Mouse (Mus musculus): ENCODE measurements around the gene Mbnl2. TPM values are rescaled to one million over a fixed set of nuclear protein-coding genes. Genes with fewer than 3 reads are reported as not detected.

Gene Mbnl2
- total and polyA plus RNA-seq, 3 experiments: 24.4 to 158 (median 70.1) TPM

- no peak for ATAC-seq (ENCODE audit: extremely low read depth, insufficient number of reproducible peaks, low FRiP score, poor library complexity, severe bottlenecking)
- H3K9me3 ChIP-seq (replicated peaks): no peaks in the 10 kb centered on the region
- peaks cover 43% of the 10 kb centered on the region for H3K36me3 ChIP-seq (replicated peaks)
Measured at GRCm38 (mm10) chr14:120378002-120378401, 102.5 kb downstream of the Mbnl2 start.

GRCm38 (mm10) chr14:120379716-120380115 lies 104.2 kb downstream of the Mbnl2 start:
- no peak for DNase-seq (ENCODE audit: low spot score)
- no peak overlapping the region for H3K4me3 ChIP-seq (ENCODE audit: low read depth, low read length)

More at GRCm38 (mm10) chr14:120378002-120378401, 102.5 kb downstream of the Mbnl2 start:
- H3K4me3 ChIP-seq (ENCODE audit: low read depth, low read length): no peak overlapping the region
- DNase-seq (ENCODE audit: low spot score): no peak
- no peaks in the 10 kb centered on the region for H3K4me1 ChIP-seq (ENCODE audit: insufficient read depth, low read depth, low read length)
- no peaks in the 10 kb centered on the region for H3K27me3 ChIP-seq (ENCODE audit: insufficient read depth, low read length)
- TF ChIP-seq POLR2AphosphoS5 (IDR thresholded peaks at IDR 0.05; ENCODE audit: insufficient replicate concordance, low read depth, low read length) (no peak), GATA1 (IDR thresholded peaks at IDR 0.05; ENCODE audit: borderline replicate concordance, low read length) (no peak), TAL1 (conservative IDR thresholded peaks at IDR 0.05; ENCODE audit: low read depth, low read length) (no peak), GATA2 (IDR thresholded peaks at IDR 0.05; ENCODE audit: borderline replicate concordance, low read depth, low read length) (no peak), CTCF (IDR thresholded peaks at IDR 0.05; ENCODE audit: low read depth, low read length) (no peak)

GRCm38 (mm10) chr14:120381378-120382134 lies 106.1 kb downstream of the Mbnl2 start:
- H3K9me3 ChIP-seq (replicated peaks): no peaks in the 10 kb centered on the region
- H3K27me3 ChIP-seq (ENCODE audit: insufficient read depth, low read length): no peaks in the 10 kb centered on the region
- ATAC-seq (ENCODE audit: extremely low read depth, insufficient number of reproducible peaks, low FRiP score, poor library complexity, severe bottlenecking) (no peak), DNase-seq (ENCODE audit: low spot score) (no peak)
- H3K36me3 ChIP-seq (replicated peaks): peaks cover 40% of the 10 kb centered on the region
- TF ChIP-seq TAL1 (conservative IDR thresholded peaks at IDR 0.05; ENCODE audit: low read depth, low read length): no peak
- no peak for TF ChIP-seq GATA2 (IDR thresholded peaks at IDR 0.05; ENCODE audit: borderline replicate concordance, low read depth, low read length)
- no peak for TF ChIP-seq CTCF (IDR thresholded peaks at IDR 0.05; ENCODE audit: low read depth, low read length)
- no peaks in the 10 kb centered on the region for H3K4me1 ChIP-seq (ENCODE audit: insufficient read depth, low read depth, low read length)
- no peak overlapping the region for H3K4me3 ChIP-seq (ENCODE audit: low read depth, low read length)

More at GRCm38 (mm10) chr14:120379716-120380115, 104.2 kb downstream of the Mbnl2 start:
- no peaks in the 10 kb centered on the region for H3K4me1 ChIP-seq (ENCODE audit: insufficient read depth, low read depth, low read length)
- H3K36me3 ChIP-seq (replicated peaks): peaks cover 40% of the 10 kb centered on the region
- H3K27me3 ChIP-seq (ENCODE audit: insufficient read depth, low read length): no peaks in the 10 kb centered on the region
- H3K9me3 ChIP-seq (replicated peaks): no peaks in the 10 kb centered on the region
- ATAC-seq (ENCODE audit: extremely low read depth, insufficient number of reproducible peaks, low FRiP score, poor library complexity, severe bottlenecking): no peak
- TF ChIP-seq TAL1 (conservative IDR thresholded peaks at IDR 0.05; ENCODE audit: low read depth, low read length): no peak
- TF ChIP-seq GATA1 (IDR thresholded peaks at IDR 0.05; ENCODE audit: borderline replicate concordance, low read length): no peak
- no peak for TF ChIP-seq CTCF (IDR thresholded peaks at IDR 0.05; ENCODE audit: low read depth, low read length)
- no peak for TF ChIP-seq POLR2AphosphoS5 (IDR thresholded peaks at IDR 0.05; ENCODE audit: insufficient replicate concordance, low read depth, low read length)
- no peak for TF ChIP-seq GATA2 (IDR thresholded peaks at IDR 0.05; ENCODE audit: borderline replicate concordance, low read depth, low read length)

GRCm38 (mm10) chr14:120382179-120382578 lies 106.7 kb downstream of the Mbnl2 start:
- no peak for TF ChIP-seq GATA1 (IDR thresholded peaks at IDR 0.05; ENCODE audit: borderline replicate concordance, low read length)
- no peak overlapping the region for H3K4me3 ChIP-seq (ENCODE audit: low read depth, low read length)
- H3K4me1 ChIP-seq (ENCODE audit: insufficient read depth, low read depth, low read length): no peaks in the 10 kb centered on the region
- H3K9me3 ChIP-seq (replicated peaks): no peaks in the 10 kb centered on the region
- ATAC-seq (ENCODE audit: extremely low read depth, insufficient number of reproducible peaks, low FRiP score, poor library complexity, severe bottlenecking) (no peak), DNase-seq (ENCODE audit: low spot score) (no peak)
- peaks cover 42% of the 10 kb centered on the region for H3K36me3 ChIP-seq (replicated peaks)
- no peaks in the 10 kb centered on the region for H3K27me3 ChIP-seq (ENCODE audit: insufficient read depth, low read length)

- Histone ChIP-seq H3K9me3 (replicated peaks) (no peaks in the 10 kb centered on the region), H3K36me3 (replicated peaks) (peaks cover 38% of the 10 kb centered on the region), H3K4me3 (ENCODE audit: low read depth, low read length) (no peak overlapping the region), H3K4me1 (ENCODE audit: insufficient read depth, low read depth, low read length) (no peaks in the 10 kb centered on the region), H3K27me3 (ENCODE audit: insufficient read depth, low read length) (no peaks in the 10 kb centered on the region)
- no peak for DNase-seq (ENCODE audit: low spot score)
- no peak for ATAC-seq (ENCODE audit: extremely low read depth, insufficient number of reproducible peaks, low FRiP score, poor library complexity, severe bottlenecking)
- TF ChIP-seq POLR2AphosphoS5 (IDR thresholded peaks at IDR 0.05; ENCODE audit: insufficient replicate concordance, low read depth, low read length): no peak
- no peak for TF ChIP-seq TAL1 (conservative IDR thresholded peaks at IDR 0.05; ENCODE audit: low read depth, low read length)
- no peak for TF ChIP-seq CTCF (IDR thresholded peaks at IDR 0.05; ENCODE audit: low read depth, low read length)
- no peak for TF ChIP-seq GATA2 (IDR thresholded peaks at IDR 0.05; ENCODE audit: borderline replicate concordance, low read depth, low read length)
- no peak for TF ChIP-seq GATA1 (IDR thresholded peaks at IDR 0.05; ENCODE audit: borderline replicate concordance, low read length)
Measured at GRCm38 (mm10) chr14:120383186-120383851, 107.8 kb downstream of the Mbnl2 start.

GRCm38 (mm10) chr14:120384615-120385014 lies 109.1 kb downstream of the Mbnl2 start:
- H3K4me3 ChIP-seq (ENCODE audit: low read depth, low read length): no peak overlapping the region
- TF ChIP-seq POLR2AphosphoS5 (IDR thresholded peaks at IDR 0.05; ENCODE audit: insufficient replicate concordance, low read depth, low read length) (no peak), GATA2 (IDR thresholded peaks at IDR 0.05; ENCODE audit: borderline replicate concordance, low read depth, low read length) (no peak), CTCF (IDR thresholded peaks at IDR 0.05; ENCODE audit: low read depth, low read length) (no peak), GATA1 (IDR thresholded peaks at IDR 0.05; ENCODE audit: borderline replicate concordance, low read length) (no peak), TAL1 (conservative IDR thresholded peaks at IDR 0.05; ENCODE audit: low read depth, low read length) (no peak)
- no peaks in the 10 kb centered on the region for H3K4me1 ChIP-seq (ENCODE audit: insufficient read depth, low read depth, low read length)
- H3K36me3 ChIP-seq (replicated peaks): peaks cover 38% of the 10 kb centered on the region
- DNase-seq (ENCODE audit: low spot score) (no peak), ATAC-seq (ENCODE audit: extremely low read depth, insufficient number of reproducible peaks, low FRiP score, poor library complexity, severe bottlenecking) (no peak)
- no peaks in the 10 kb centered on the region for H3K9me3 ChIP-seq (replicated peaks)
- H3K27me3 ChIP-seq (ENCODE audit: insufficient read depth, low read length): no peaks in the 10 kb centered on the region

Measured in G1E (cell line).